Comparison of ENCODE assay signal across 12 mouse cellular contexts in genomic region chr12:76684493-76684892, GRCm38 (mm10). TPM values are rescaled to one million over a fixed set of nuclear protein-coding genes. Genes with fewer than 3 reads are reported as not detected.
DNase-seq lines count a peak whose midpoint lies in the region; ATAC-seq and TF ChIP-seq lines count a peak whose summit lies in the region.
"Had no signal": no experiment of that assay in that cellular context is flagged by ENCODE, and none has a peak within 500 bp of the region (broad histone marks: within the 10 kb centered on the region; RNA-seq: fewer than 3 reads in every experiment).

No protein-coding gene starts in this region.

- no peaks in the 10 kb centered on the region for H3K9me3 ChIP-seq in heart, embryonic 13.5 days
- H3K9me3 ChIP-seq in G1E (replicated peaks) = no peaks in the 10 kb centered on the region
- H3K9me3 ChIP-seq: limb, embryonic 12.5 days had no signal

- no peak for DNase-seq in heart, postnatal 25 days (ENCODE audit: low spot score)
- DNase-seq in G1E (ENCODE audit: low spot score) = peak; percentile 65
- DNase-seq in cerebellum, adult 2 months = peak; percentile 90 to 91
- peak; percentile 51 for DNase-seq in gastrocnemius, postnatal 10 days
- DNase-seq in right cerebral cortex, adult 2 months (ENCODE audit: low spot score in 2 of 2) = no peak
- no peak for DNase-seq in adrenal gland, adult 18-20 months (ENCODE audit: low spot score in 2 of 2)
- DNase-seq in urinary bladder, postnatal 14 days (ENCODE audit: low spot score) = no peak
- DNase-seq: adrenal gland, postnatal 10 days; lung, postnatal 4 days; right cerebral cortex, postnatal 4 days had no signal

- 52% methylated on average over 6 of the region's 6 CpGs for WGBS in heart, embryonic 13.5 days
- WGBS in cerebellum, adult 2 months = 4% methylated on average over 6 of the region's 6 CpGs

- no peak overlapping the region for H3K4me2 ChIP-seq in heart, embryonic 13.5 days
- H3K4me2 ChIP-seq: limb, embryonic 12.5 days had no signal

- ATAC-seq in heart, embryonic 13.5 days (ENCODE audit: extremely low read depth, insufficient number of reproducible peaks, low FRiP score, low TSS enrichment) = no peak
- 0 out of 2 replicates have a peak, but pooled peaks have one; percentile 41 for ATAC-seq in G1E (ENCODE audit: extremely low read depth, insufficient number of reproducible peaks, low FRiP score, poor library complexity, severe bottlenecking)

- no peaks in the 10 kb centered on the region for H3K27me3 ChIP-seq in heart, embryonic 13.5 days (replicated peaks)
- H3K27me3 ChIP-seq in G1E (ENCODE audit: insufficient read depth, low read length) = no peaks in the 10 kb centered on the region
- H3K27me3 ChIP-seq in cerebellum, adult 2 months (ENCODE audit: control insufficient read depth, insufficient read depth, low read length) = no peaks in the 10 kb centered on the region
- H3K27me3 ChIP-seq: limb, embryonic 12.5 days had no signal

- peaks cover 25% of the 10 kb centered on the region for H3K4me1 ChIP-seq in heart, embryonic 13.5 days
- H3K4me1 ChIP-seq in G1E (ENCODE audit: insufficient read depth, low read depth, low read length) = peaks cover 92% of the 10 kb centered on the region
- H3K4me1 ChIP-seq in cerebellum, adult 2 months (ENCODE audit: control insufficient read depth, insufficient read depth, low read length) = peaks cover 53% of the 10 kb centered on the region
- H3K4me1 ChIP-seq: limb, embryonic 12.5 days had no signal

- intact Hi-C loops in heart, postnatal 25 days (cut with DNase I) = no loop called here

- no peak overlapping the region for H3K27ac ChIP-seq in heart, embryonic 13.5 days (replicated peaks)
- H3K27ac ChIP-seq in cerebellum, adult 2 months (ENCODE audit: insufficient read depth, low read length) = peak overlapping the region; percentile 98
- H3K27ac ChIP-seq: limb, embryonic 12.5 days had no signal

- no peak for TF ChIP-seq CTCF in G1E (IDR thresholded peaks at IDR 0.05; ENCODE audit: low read depth, low read length)
- TF ChIP-seq CTCF in cerebellum, adult 2 months (IDR thresholded peaks at IDR 0.05; ENCODE audit: borderline replicate concordance, insufficient read depth, low read depth, low read length) = no peak

- peak overlapping the region; percentile 37; the same call in 1 of the 2 replicates for H3K9ac ChIP-seq in heart, embryonic 13.5 days
- H3K9ac ChIP-seq: limb, embryonic 12.5 days had no signal

- no peak overlapping the region for H3K4me3 ChIP-seq in heart, embryonic 13.5 days
- peak overlapping the region; percentile 60; the same call in 1 of the 2 replicates for H3K4me3 ChIP-seq in G1E (ENCODE audit: low read depth, low read length)
- no peak overlapping the region for H3K4me3 ChIP-seq in cerebellum, adult 2 months (replicated peaks; ENCODE audit: insufficient read depth, low read depth, low read length)
- H3K4me3 ChIP-seq: limb, embryonic 12.5 days had no signal

- no peak for TF ChIP-seq POLR2A in cerebellum, adult 2 months (IDR thresholded peaks at IDR 0.05; ENCODE audit: borderline replicate concordance, insufficient read depth, low read length)

- H3K36me3 ChIP-seq in heart, embryonic 13.5 days = no peaks in the 10 kb centered on the region
- H3K36me3 ChIP-seq in G1E (replicated peaks) = peaks cover 68% of the 10 kb centered on the region
- H3K36me3 ChIP-seq: limb, embryonic 12.5 days had no signal

RNA-seq across cellular contexts. Expression of gene Sptb, which starts 25.9 kb away (rescaled TPM):
- 5.1 and 5.2 TPM in 2 replicates for polyA plus RNA-seq in heart, embryonic 13.5 days (2015; fragmentation: Nextera tagmentation; extraction: Ambion mirVana)
- 10 to 100 TPM; 77.3 to 82.3 TPM for total RNA-seq in heart, postnatal 25 days (2021)
- total RNA-seq in G1E (2014; fragmentation: Nextera tagmentation) (151 and 231 TPM in 2 replicates), G1E (2017) (64.1 and 78.7 TPM in 2 replicates)
- polyA plus RNA-seq in G1E (2012) = 158 and 169 TPM in 2 replicates
- polyA plus RNA-seq in cerebellum, adult 2 months (2012; rRNA removed) = 101 and 111 TPM in 2 replicates
- 100 to 1,000 TPM; 102 TPM for total RNA-seq in gastrocnemius, postnatal 10 days (2021)
- total RNA-seq in adrenal gland, adult 18-20 months (2021) = 10 to 100 TPM in 1 of 2 experiments, 1 to 10 TPM in 1; 9.8 to 51.4 TPM

Comparison
In these comparisons a context has a peak if more than half of its experiments do, and no peak if none do; other contexts are left out.
1. DNase-seq: peak in G1E (single experiment), cerebellum, adult 2 months (2 of 2) and gastrocnemius, postnatal 10 days (single experiment); none in heart, postnatal 25 days (single experiment), right cerebral cortex, adult 2 months (0 of 2), adrenal gland, adult 18-20 months (0 of 2) and urinary bladder, postnatal 14 days (single experiment).